Mouse (Mus musculus): ENCODE results near the gene Mboat1.
A peak's percentile ranks its signal among the peaks of the same experiment; 100 is the strongest.

Mboat1 gene

GRCm38 (mm10) chr13:30136243-30136922 is at the start of gene Mboat1:
Gene Mboat1, plus strand, starts transcription at chr13:30136489.
- peak; percentile 52 to 65 for DNase-seq (ENCODE audit: low spot score in 2 of 2)

- DNase-seq (ENCODE audit: low spot score in 2 of 2): no peak
Measured at GRCm38 (mm10) chr13:30093086-30093485, 43.2 kb upstream of the Mboat1 start.

- DNase-seq (ENCODE audit: low spot score in 2 of 2): no peak
Measured at GRCm38 (mm10) chr13:30095851-30096250, 40.4 kb upstream of the Mboat1 start.

- DNase-seq (ENCODE audit: low spot score in 2 of 2): no peak
Measured at GRCm38 (mm10) chr13:30096536-30096935, 39.8 kb upstream of the Mboat1 start.

- DNase-seq (ENCODE audit: low spot score in 2 of 2): no peak
Measured at GRCm38 (mm10) chr13:30109001-30109600, 27.2 kb upstream of the Mboat1 start.

GRCm38 (mm10) chr13:30115792-30116191 is 20.5 kb upstream of the Mboat1 start:
- no peak for DNase-seq (ENCODE audit: low spot score in 2 of 2)

- no peak for DNase-seq (ENCODE audit: low spot score in 2 of 2)
Measured at GRCm38 (mm10) chr13:30136923-30137629, 787 bp downstream of the Mboat1 start.

GRCm38 (mm10) chr13:30137951-30138350 is 1.7 kb downstream of the Mboat1 start:
- DNase-seq (ENCODE audit: low spot score in 2 of 2): no peak

GRCm38 (mm10) chr13:30140149-30140548 is 3.9 kb downstream of the Mboat1 start:
- DNase-seq (ENCODE audit: low spot score in 2 of 2): no peak

GRCm38 (mm10) chr13:30140646-30141045 is 4.4 kb downstream of the Mboat1 start:
- no peak for DNase-seq (ENCODE audit: low spot score in 2 of 2)

- no peak for DNase-seq (ENCODE audit: low spot score in 2 of 2)
Measured at GRCm38 (mm10) chr13:30141996-30142395, 5.7 kb downstream of the Mboat1 start.

- DNase-seq (ENCODE audit: low spot score in 2 of 2): no peak
Measured at GRCm38 (mm10) chr13:30146468-30146867, 10.2 kb downstream of the Mboat1 start.

- no peak for DNase-seq (ENCODE audit: low spot score in 2 of 2)
Measured at GRCm38 (mm10) chr13:30154264-30154663, 18.0 kb downstream of the Mboat1 start.

- DNase-seq (ENCODE audit: low spot score in 2 of 2): no peak
Measured at GRCm38 (mm10) chr13:30159626-30160025, 23.3 kb downstream of the Mboat1 start.

- DNase-seq (ENCODE audit: low spot score in 2 of 2): no peak
Measured at GRCm38 (mm10) chr13:30163521-30163920, 27.2 kb downstream of the Mboat1 start.

GRCm38 (mm10) chr13:30166138-30167090 is 30.1 kb downstream of the Mboat1 start:
- no peak for DNase-seq (ENCODE audit: low spot score in 2 of 2)

GRCm38 (mm10) chr13:30167499-30167898 is 31.2 kb downstream of the Mboat1 start:
- no peak for DNase-seq (ENCODE audit: low spot score in 2 of 2)

GRCm38 (mm10) chr13:30168803-30169202 is 32.5 kb downstream of the Mboat1 start:
- DNase-seq (ENCODE audit: low spot score in 2 of 2): no peak

GRCm38 (mm10) chr13:30170061-30170460 is 33.8 kb downstream of the Mboat1 start:
- DNase-seq (ENCODE audit: low spot score in 2 of 2): no peak

- no peak for DNase-seq (ENCODE audit: low spot score in 2 of 2)
Measured at GRCm38 (mm10) chr13:30174586-30174985, 38.3 kb downstream of the Mboat1 start.

- no peak for DNase-seq (ENCODE audit: low spot score in 2 of 2)
Measured at GRCm38 (mm10) chr13:30177356-30177755, 41.1 kb downstream of the Mboat1 start.

- no peak for DNase-seq (ENCODE audit: low spot score in 2 of 2)
Measured at GRCm38 (mm10) chr13:30185549-30185948, 49.3 kb downstream of the Mboat1 start.

All from frontal cortex, postnatal 36 days (tissue).